Mouse (Mus musculus) adrenal gland (tissue): ENCODE data around the gene Kctd10.

ENCODE experiments used
- intact Hi-C: fragments of 180-260 bp; cut with DNase I; formaldehyde crosslinking; loops from one replicate; pipeline ENCODE4 v1.15.1; 2025

Gene Kctd10

GRCm38 (mm10) chr5:114381013-114381351 lies 674 bp upstream of the Kctd10 start:
- intact Hi-C loops: loop anchor here (5.0 kb wide), 1 partner anchor 69 kb away; no protein-coding TSS in a partner anchor

- intact Hi-C loops: loop anchor here (5.0 kb wide), 1 partner anchor 67 kb away; no protein-coding TSS in a partner anchor
Measured at GRCm38 (mm10) chr5:114379763-114380162, 545 bp downstream of the Kctd10 start.

GRCm38 (mm10) chr5:114378936-114379335 lies 1.4 kb downstream of the Kctd10 start:
- intact Hi-C loops: no loop called here

- intact Hi-C loops: no loop called here
Measured at GRCm38 (mm10) chr5:114378177-114378920, 2.0 kb downstream of the Kctd10 start.

- intact Hi-C loops: no loop called here
Measured at GRCm38 (mm10) chr5:114374409-114375213, 5.7 kb downstream of the Kctd10 start.

GRCm38 (mm10) chr5:114373581-114373980 lies 6.7 kb downstream of the Kctd10 start:
- intact Hi-C loops: no loop called here

- intact Hi-C loops: no loop called here
Measured at GRCm38 (mm10) chr5:114373174-114373573, 7.1 kb downstream of the Kctd10 start.

- intact Hi-C loops: no loop called here
Measured at GRCm38 (mm10) chr5:114372565-114372964, 7.7 kb downstream of the Kctd10 start.

- intact Hi-C loops: no loop called here
Measured at GRCm38 (mm10) chr5:114371731-114372473, 8.4 kb downstream of the Kctd10 start.

GRCm38 (mm10) chr5:114371331-114371730 lies 9.0 kb downstream of the Kctd10 start:
- intact Hi-C loops: no loop called here

GRCm38 (mm10) chr5:114370371-114370776 lies 9.9 kb downstream of the Kctd10 start:
- intact Hi-C loops: no loop called here

GRCm38 (mm10) chr5:114369921-114370320 lies 10.4 kb downstream of the Kctd10 start:
- intact Hi-C loops: no loop called here

GRCm38 (mm10) chr5:114368803-114369496 lies 11.4 kb downstream of the Kctd10 start:
- intact Hi-C loops: no loop called here

- intact Hi-C loops: no loop called here
Measured at GRCm38 (mm10) chr5:114368121-114368520, 12.2 kb downstream of the Kctd10 start.

GRCm38 (mm10) chr5:114365043-114365752 lies 15.1 kb downstream of the Kctd10 start:
- intact Hi-C loops: no loop called here

- intact Hi-C loops: no loop called here
Measured at GRCm38 (mm10) chr5:114360968-114361367, 19.3 kb downstream of the Kctd10 start.

GRCm38 (mm10) chr5:114359586-114359985 lies 20.7 kb downstream of the Kctd10 start:
- intact Hi-C loops: no loop called here

GRCm38 (mm10) chr5:114358833-114359232 lies 21.5 kb downstream of the Kctd10 start:
- intact Hi-C loops: no loop called here

- intact Hi-C loops: loop anchor here (2.0 kb wide), 1 partner anchor 42 kb away; no protein-coding TSS in a partner anchor
Measured at GRCm38 (mm10) chr5:114356936-114357751, 23.2 kb downstream of the Kctd10 start.
